Mouse (Mus musculus) adrenal gland, adult 2 months (tissue): ENCODE data around the gene Lonp2. TPM values are rescaled to one million over a fixed set of nuclear protein-coding genes. Genes with fewer than 3 reads are reported as not detected.

Experiments
- DNase-seq: peaks from one replicate; pipeline ENCODE4 v3.0.0; 2021
- microRNA-seq, 2 experiments: library from miRNA; unstranded; fragments of <30 nt; microRNA quantifications; one replicate each; pipeline ENCODE4 v1.2.0; 2021
- polyA plus RNA-seq: library from polyadenylated mRNA; depleted of rRNA; stranded (reverse); fragments of >200 nt; gene quantifications from 2 replicates; pipeline ENCODE4 v1.2.3, GENCODE M21; 2012; rRNA removed
- total RNA-seq, 2 experiments: library from RNA; stranded (reverse); gene quantifications; 2 replicates each; pipeline ENCODE4 v1.2.3; 2021

Lonp2 gene
- total and polyA plus RNA-seq, 3 experiments, result 116 to 245 (median 150) TPM

DNA sequence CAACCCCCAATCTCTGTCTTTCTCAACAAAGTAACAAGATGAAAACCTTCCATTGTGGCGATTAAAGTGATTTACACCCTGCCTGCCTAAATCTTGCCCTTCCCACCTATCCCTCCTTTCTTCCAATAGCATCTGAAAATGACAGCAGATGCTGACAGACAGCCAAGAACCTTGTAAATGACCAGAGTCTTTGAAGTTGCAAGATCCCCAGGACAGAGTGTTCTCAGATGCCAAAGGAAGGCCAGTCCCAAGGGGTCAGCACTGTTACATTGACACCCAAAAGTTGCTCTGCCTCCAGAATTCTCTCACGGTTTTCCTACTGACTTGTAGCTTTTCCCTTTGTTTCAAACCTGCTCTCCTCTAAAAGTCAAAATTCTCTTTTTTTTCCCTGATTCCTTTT lies 126.0 kb downstream of the Lonp2 start:
- DNase-seq, result no peak

DNA sequence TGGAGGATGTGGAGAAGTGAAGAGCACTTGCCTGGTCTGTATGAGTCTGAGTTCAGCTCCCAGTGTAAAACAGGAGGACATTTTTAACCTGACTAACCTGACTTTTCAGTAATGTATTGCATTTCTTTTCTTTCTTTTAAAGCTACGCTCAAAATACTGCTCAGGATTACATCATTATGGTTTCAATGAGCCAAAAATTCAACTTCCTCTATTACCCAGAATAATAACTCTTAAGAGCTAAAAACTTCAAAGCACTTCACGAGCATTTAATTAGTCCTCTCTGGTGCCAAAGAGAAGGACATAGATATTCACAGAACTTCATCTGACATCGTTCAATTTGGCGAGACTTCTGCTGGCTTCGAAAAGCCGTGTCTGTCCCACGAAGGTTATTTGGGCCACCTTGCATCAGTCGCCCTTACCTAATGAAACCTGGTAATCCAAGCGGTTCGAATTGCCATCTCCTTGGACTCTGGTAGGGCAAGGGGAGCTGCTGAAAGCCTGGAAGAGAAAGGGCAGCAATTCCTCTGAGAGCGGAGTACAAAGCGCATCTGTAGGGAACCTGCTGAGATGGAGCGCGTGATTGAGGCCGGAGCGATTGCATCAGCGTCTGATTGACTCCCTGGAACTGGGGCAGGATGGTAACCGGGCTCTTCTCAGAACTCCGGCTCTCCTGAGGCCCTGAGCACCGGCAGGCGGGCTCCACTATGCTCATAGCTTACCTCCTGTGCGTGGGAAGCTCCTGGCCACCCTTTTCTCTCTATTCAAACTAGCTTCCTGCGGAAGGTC lies 133.3 kb downstream of the Lonp2 start:
- DNase-seq, result peak; percentile 73

DNA sequence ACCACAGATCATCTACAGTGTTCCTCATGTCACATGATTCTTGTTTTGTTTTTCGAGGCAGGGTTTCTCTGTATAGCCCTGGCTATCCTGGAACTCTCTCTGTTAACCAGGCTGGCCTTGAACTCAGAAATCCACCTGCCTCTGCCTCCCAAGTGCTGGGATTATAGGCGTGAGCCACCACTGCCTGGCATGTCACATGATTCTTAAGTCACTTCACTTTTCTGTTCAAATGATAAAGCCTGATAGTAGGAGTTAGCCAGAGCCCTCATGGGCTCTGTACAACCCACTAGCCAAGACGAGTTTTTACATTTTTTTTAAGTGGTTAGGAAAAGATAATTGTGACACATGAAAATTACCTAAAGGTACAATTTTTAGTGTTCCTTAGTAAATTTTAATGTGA lies 134.8 kb downstream of the Lonp2 start:
- no peak for DNase-seq

DNA sequence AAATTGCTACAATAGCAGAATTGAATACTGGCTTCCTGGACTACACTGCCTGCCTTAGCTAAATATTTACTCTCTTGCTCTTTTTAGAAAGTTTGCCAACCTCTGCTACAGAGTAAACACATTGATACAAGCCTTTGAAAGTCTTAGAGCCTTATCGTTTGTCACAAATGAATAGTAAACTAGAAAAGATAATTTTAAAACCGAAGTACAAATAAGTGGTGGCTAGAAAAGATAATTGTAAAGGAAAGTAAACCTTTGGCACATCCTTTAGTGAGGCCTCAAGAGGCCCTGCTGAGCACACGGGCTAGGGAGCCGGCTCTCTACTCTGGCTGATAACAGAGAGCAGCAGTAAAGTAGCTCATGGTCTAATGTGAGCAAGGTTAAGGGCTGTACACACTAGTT lies 135.2 kb downstream of the Lonp2 start:
- no peak for DNase-seq

DNA sequence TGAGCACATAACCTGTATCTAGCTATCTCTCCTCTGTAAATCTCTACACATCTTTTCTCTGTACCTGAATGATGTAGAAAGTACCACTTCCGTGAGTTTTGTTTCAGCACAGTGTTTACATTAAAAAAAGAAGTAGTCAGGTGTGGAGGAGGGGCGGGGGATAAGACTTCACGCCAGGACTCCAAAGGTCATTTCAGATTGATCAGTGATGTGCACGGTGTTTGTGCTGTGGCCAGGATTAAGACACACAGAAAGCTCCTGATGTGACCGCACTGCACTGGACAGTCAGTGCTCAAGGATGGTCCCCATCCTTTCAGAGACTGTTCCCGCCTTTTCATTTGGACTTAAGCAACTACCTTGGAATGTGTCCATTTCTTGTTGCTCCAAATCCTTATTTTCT lies 136.9 kb downstream of the Lonp2 start:
- no peak for DNase-seq

DNA sequence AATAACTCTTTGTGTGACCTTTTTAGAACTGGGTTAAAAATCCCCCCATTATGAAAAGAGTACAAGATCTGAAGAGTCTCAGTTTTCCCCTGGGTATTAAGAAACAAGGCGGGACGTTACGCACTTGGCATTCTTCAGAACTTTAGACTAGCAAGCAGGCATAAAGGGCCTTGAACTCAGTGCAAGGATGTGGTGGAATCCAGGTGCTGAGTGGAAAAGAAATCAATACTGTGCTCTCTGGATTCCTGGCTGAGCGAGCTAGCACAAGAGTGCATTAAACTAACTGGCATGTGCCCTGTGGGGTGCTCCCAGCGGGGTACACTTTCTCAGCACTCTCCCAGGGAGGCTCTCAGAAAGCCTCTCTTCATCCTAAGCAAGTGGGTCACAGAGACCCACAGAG lies 139.0 kb downstream of the Lonp2 start:
- DNase-seq, result no peak

DNA sequence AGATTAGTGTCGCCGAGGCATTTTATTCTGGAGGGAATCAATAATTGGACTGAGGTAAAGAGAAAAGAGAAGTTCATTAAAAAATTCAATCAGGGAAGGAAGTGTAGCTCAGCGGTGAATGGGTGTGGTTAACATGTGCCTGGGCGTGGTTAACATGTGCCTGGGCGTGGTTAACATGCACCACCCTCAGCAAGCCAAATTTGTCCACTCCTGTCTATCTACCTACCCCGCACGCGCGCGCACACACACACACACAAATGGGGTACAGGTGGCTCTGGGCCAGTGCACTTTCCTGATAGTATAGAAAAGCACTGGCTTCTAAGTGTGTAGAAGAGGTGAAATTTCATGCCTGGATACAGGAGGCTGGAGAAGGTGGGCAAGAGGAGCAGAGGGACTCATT lies 141.3 kb downstream of the Lonp2 start:
- DNase-seq, result no peak

DNA sequence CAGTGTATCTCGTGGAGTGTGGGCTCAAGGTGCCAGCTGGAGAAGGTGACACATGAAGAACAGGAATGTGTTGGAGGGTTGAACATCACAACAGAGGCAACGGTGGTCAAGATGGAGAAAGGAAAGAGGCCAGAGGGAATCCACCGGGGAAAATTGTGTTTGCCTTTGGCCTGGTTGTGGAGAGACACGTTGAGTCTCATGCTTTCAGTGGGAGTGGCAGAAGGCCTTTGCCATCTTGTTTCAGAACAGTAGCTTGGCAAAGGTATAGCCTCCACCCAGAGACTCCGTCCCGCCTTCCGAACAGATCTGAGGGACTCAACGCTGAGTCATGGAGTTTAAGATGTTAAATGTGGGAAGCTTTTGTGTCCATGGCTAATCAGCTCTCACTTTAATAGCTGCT lies 141.8 kb downstream of the Lonp2 start:
- DNase-seq, result no peak

DNA sequence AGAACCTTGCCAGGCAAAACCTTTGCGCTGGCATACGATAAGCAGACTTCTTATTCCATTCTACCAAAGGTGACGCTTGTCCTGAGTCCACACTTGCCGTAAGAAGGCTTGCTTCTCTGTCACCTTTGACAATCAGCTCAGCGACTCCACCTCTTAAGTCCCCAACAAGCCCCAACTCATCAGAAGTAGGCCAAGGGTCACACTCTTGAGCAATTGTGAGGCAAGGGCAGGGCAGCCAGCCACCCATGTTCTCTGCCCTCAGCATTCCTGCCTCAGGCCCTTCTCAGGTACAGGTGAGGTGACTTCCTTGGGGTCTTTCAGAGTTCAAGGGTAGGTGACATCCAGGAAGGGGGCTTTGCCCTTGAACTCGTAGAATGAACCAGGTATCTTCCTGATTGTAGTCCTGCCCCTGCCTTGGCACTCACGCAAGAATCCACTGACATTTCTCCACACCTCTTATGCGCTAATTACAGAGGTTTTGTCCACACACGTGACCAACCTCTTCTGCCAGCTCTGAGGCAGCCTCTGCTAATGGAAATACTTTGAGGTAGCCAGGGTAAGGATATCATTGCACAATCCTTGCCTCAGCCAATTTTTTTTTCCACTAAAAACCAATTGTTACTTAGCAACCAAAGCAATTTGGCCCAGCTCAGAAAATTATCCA lies 142.8 kb downstream of the Lonp2 start:
- DNase-seq, result peak; percentile 50

DNA sequence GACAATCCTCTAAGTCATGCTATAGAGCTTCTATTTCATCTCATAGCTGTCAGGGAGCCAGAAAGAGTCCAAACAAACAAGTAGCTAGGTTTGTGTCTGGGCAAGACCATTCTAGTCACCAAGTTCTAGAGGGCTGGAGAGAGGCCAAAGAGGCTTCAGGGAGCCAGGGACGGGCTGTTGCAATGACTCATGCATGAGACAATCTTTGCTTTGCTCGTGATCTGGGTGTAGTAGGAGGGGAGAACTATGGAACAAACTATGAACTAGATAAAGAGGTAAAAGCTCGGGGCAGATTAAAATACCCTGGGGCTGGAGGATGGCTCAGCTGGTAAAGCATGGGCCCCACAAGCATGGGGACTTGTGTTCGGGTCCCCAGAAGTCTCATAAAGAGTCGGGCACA lies 144.7 kb downstream of the Lonp2 start:
- DNase-seq, result peak; percentile 87

DNA sequence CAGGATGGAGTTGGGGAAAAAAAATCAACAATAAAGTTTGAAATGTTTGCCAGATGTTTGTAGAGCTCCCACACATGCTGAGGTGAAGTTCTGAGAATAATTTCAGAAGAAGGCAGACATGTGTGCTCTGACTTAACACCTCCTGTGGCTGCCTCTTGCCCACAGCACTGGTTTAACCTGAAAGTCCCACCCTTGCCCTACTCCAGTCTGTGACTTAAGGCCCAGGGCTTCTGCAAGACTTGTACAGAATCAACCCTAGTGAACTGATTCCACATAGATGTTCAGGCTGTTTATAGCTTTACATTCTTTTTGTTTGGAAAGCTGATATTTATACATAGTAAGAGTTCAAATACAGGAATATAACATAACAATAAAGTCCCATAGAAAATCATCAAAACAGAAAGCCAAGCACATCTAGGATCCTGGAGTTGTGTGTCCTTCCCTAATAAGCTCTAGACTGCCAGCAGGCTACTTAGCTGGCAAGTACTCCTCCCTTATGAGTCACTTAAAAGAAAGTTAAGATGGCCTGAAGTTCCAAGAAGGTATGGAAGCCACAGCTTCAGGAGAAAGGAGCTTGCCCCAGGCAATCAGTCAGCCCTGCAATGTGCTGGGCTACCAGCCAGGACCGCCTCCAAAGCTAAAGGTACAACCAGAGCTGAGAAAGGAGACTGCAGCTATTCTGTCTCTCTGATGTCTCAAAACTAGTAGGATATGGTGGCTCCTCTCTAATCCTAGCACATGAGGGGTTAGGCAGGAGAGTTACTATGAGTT lies 146.3 kb downstream of the Lonp2 start:
- DNase-seq, result no peak

Small RNAs within 50 kb of the gene (microRNA-seq; reads per million reads assigned to microRNA genes)
- 0 reads per million in 2 experiments for gene Gm44348

Other genes starting within 250 kb of the Lonp2 start
- not detected for gene Abcc12, start 43.4 kb upstream of the Lonp2 start, total RNA-seq
- gene Abcc12, start 43.4 kb upstream of the Lonp2 start, polyA plus RNA-seq, result 0.03 and 0.04 TPM in 2 replicates
- gene Gm10638, start 121.7 kb downstream of the Lonp2 start, total RNA-seq, result 1 to 10 TPM; 3.0 to 3.1 TPM
- gene Gm10638, start 121.7 kb downstream of the Lonp2 start, polyA plus RNA-seq, result 5.7 and 10.2 TPM in 2 replicates
- 10 to 100 TPM; 16.3 to 17.7 TPM for gene Siah1a, start 121.9 kb downstream of the Lonp2 start, total RNA-seq
- gene Siah1a, start 121.9 kb downstream of the Lonp2 start, polyA plus RNA-seq, result 10.9 and 12.5 TPM in 2 replicates